Mouse (Mus musculus): ENCODE data around the gene Nfx1.

Nfx1 gene

GRCm38 (mm10) chr4:40975678-40976077, 5.0 kb downstream of the Nfx1 start:
- no peak for DNase-seq (ENCODE audit: low read depth, low spot score)

- DNase-seq (ENCODE audit: low read depth, low spot score), result no peak
These were observed 5.9 kb downstream of the Nfx1 start for GRCm38 (mm10) chr4:40976651-40977050.

GRCm38 (mm10) chr4:40979430-40979829, 8.7 kb downstream of the Nfx1 start:
- DNase-seq (ENCODE audit: low read depth, low spot score), result no peak

GRCm38 (mm10) chr4:40982486-40982885, 11.8 kb downstream of the Nfx1 start:
- DNase-seq (ENCODE audit: low read depth, low spot score), result no peak

- DNase-seq (ENCODE audit: low read depth, low spot score), result no peak
These were observed 13.0 kb downstream of the Nfx1 start for GRCm38 (mm10) chr4:40983686-40984085.

GRCm38 (mm10) chr4:40989633-40990032, 18.9 kb downstream of the Nfx1 start:
- no peak for DNase-seq (ENCODE audit: low read depth, low spot score)

GRCm38 (mm10) chr4:40996302-40996701, 25.6 kb downstream of the Nfx1 start:
- no peak for DNase-seq (ENCODE audit: low read depth, low spot score)

- no peak for DNase-seq (ENCODE audit: low read depth, low spot score)
These were observed 27.2 kb downstream of the Nfx1 start for GRCm38 (mm10) chr4:40997916-40998315.

GRCm38 (mm10) chr4:41000271-41000670, 29.6 kb downstream of the Nfx1 start:
- no peak for DNase-seq (ENCODE audit: low read depth, low spot score)

GRCm38 (mm10) chr4:41000842-41001639, 30.3 kb downstream of the Nfx1 start:
- DNase-seq (ENCODE audit: low read depth, low spot score), result no peak

GRCm38 (mm10) chr4:41013351-41013750, 42.6 kb downstream of the Nfx1 start:
- no peak for DNase-seq (ENCODE audit: low read depth, low spot score)

- no peak for DNase-seq (ENCODE audit: low read depth, low spot score)
These were observed 45.1 kb downstream of the Nfx1 start for GRCm38 (mm10) chr4:41015798-41016197.

GRCm38 (mm10) chr4:41021094-41021493, 50.4 kb downstream of the Nfx1 start:
- no peak for DNase-seq (ENCODE audit: low read depth, low spot score)

GRCm38 (mm10) chr4:41026086-41026787, 55.5 kb downstream of the Nfx1 start:
- no peak for DNase-seq (ENCODE audit: low read depth, low spot score)

- DNase-seq (ENCODE audit: low read depth, low spot score), result no peak
These were observed 57.2 kb downstream of the Nfx1 start for GRCm38 (mm10) chr4:41027872-41028271.

- DNase-seq (ENCODE audit: low read depth, low spot score), result no peak
These were observed 57.6 kb downstream of the Nfx1 start for GRCm38 (mm10) chr4:41028272-41028671.

GRCm38 (mm10) chr4:41029372-41029771, 58.7 kb downstream of the Nfx1 start:
- no peak for DNase-seq (ENCODE audit: low read depth, low spot score)

GRCm38 (mm10) chr4:41031242-41031641, 60.5 kb downstream of the Nfx1 start:
- no peak for DNase-seq (ENCODE audit: low read depth, low spot score)

- no peak for DNase-seq (ENCODE audit: low read depth, low spot score)
These were observed 67.2 kb downstream of the Nfx1 start for GRCm38 (mm10) chr4:41037942-41038341.

- no peak for DNase-seq (ENCODE audit: low read depth, low spot score)
These were observed 70.3 kb downstream of the Nfx1 start for GRCm38 (mm10) chr4:41040983-41041382.

GRCm38 (mm10) chr4:41042880-41043279, 72.2 kb downstream of the Nfx1 start:
- no peak for DNase-seq (ENCODE audit: low read depth, low spot score)

GRCm38 (mm10) chr4:41043961-41044360, 73.3 kb downstream of the Nfx1 start:
- no peak for DNase-seq (ENCODE audit: low read depth, low spot score)

- DNase-seq (ENCODE audit: low read depth, low spot score), result no peak
These were observed 74.6 kb downstream of the Nfx1 start for GRCm38 (mm10) chr4:41045288-41045687.
